27 mouse cellular contexts compared by ENCODE assay signal in the genomic region with DNA sequence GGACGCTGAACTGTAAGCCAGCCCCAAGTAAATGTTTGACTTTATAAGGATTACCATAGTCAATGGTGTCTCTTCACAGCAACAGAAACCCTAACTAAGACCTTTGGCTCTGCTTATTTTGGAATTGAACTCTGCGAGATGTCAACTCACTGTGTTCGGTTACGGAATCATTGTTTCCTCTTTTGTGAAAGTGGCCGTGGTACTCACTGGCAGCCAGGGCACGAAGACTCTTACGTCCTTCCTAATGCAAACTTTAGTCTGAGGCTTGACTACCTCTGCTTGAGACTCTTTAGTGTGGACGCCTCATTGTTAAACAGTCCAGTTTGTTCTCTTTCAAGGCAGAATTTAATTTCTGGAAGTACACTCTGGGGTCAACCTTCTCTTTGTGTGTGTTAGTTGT. TPM values are rescaled to one million over a fixed set of nuclear protein-coding genes. Genes with fewer than 3 reads are reported as not detected.
"Had no signal": no experiment of that assay in that cellular context is flagged by ENCODE, and none has a peak within 500 bp of the region (broad histone marks: within the 10 kb centered on the region; RNA-seq: fewer than 3 reads in every experiment).

No protein-coding gene starts in this region.

- H3K9ac ChIP-seq: liver, embryonic 13.5 days; liver, embryonic 15.5 days; liver, postnatal 0 days; lung, embryonic 15.5 days; midbrain, embryonic 12.5 days; midbrain, embryonic 15.5 days; neural tube, embryonic 13.5 days; neural tube, embryonic 15.5 days had no signal

- H3K27me3 ChIP-seq: liver, embryonic 13.5 days; liver, embryonic 15.5 days; lung, embryonic 15.5 days; midbrain, embryonic 12.5 days; midbrain, embryonic 15.5 days; neural tube, embryonic 13.5 days; neural tube, embryonic 15.5 days had no signal

- H3K4me3 ChIP-seq: liver, embryonic 13.5 days; liver, embryonic 15.5 days; lung, embryonic 15.5 days; megakaryocyte, embryonic 14.5 days; midbrain, embryonic 12.5 days; midbrain, embryonic 15.5 days; myocyte; neural tube, embryonic 13.5 days; neural tube, embryonic 15.5 days had no signal

- ATAC-seq: liver, postnatal 0 days; lung, postnatal 0 days; midbrain, embryonic 15.5 days had no signal

- H3K36me3 ChIP-seq: liver, embryonic 13.5 days; liver, embryonic 15.5 days; lung, embryonic 15.5 days; midbrain, embryonic 12.5 days; midbrain, embryonic 15.5 days; neural tube, embryonic 13.5 days; neural tube, embryonic 15.5 days had no signal

- H3K27ac ChIP-seq: liver, embryonic 13.5 days; liver, embryonic 15.5 days; lung, embryonic 15.5 days; macrophage; midbrain, embryonic 12.5 days; midbrain, embryonic 15.5 days; neural tube, embryonic 13.5 days; neural tube, embryonic 15.5 days had no signal

- DNase-seq: liver, embryonic 13.5 days; liver, postnatal 0 days; lung, adult 2 months; lung, postnatal 14 days; lung, postnatal 36 days; retina, postnatal 1 day; right cerebral cortex, adult 18-20 months; right cerebral cortex, postnatal 25 days; right cerebral cortex, postnatal 4 days; spleen, adult 18-20 months; thymus, adult 18-20 months; thymus, postnatal 14 days; thymus, postnatal 36 days had no signal

- H3K4me1 ChIP-seq: lung, embryonic 15.5 days; midbrain, embryonic 12.5 days; midbrain, embryonic 15.5 days; neural tube, embryonic 13.5 days; neural tube, embryonic 15.5 days had no signal

- H3K9me3 ChIP-seq: liver, embryonic 13.5 days; liver, embryonic 15.5 days; lung, embryonic 15.5 days; midbrain, embryonic 12.5 days; midbrain, embryonic 15.5 days; neural tube, embryonic 13.5 days; neural tube, embryonic 15.5 days had no signal

- H3K4me2 ChIP-seq: liver, embryonic 13.5 days; liver, embryonic 15.5 days; lung, embryonic 15.5 days; midbrain, embryonic 12.5 days; midbrain, embryonic 15.5 days; neural tube, embryonic 13.5 days; neural tube, embryonic 15.5 days had no signal

RNA-seq across cellular contexts. Expression of a gene that starts 6.6 kb away (rescaled TPM):
- polyA plus RNA-seq: liver, embryonic 13.5 days; lung, embryonic 15.5 days; macrophage; stomach, embryonic 14.5 days; stomach, embryonic 16.5 days had no signal

RNA-seq across cellular contexts. Expression of a gene that starts 8.1 kb away (rescaled TPM):
- total RNA-seq: midbrain, postnatal 0 days had no signal
- polyA plus RNA-seq: midbrain, embryonic 12.5 days; midbrain, embryonic 15.5 days; midbrain, postnatal 0 days; myocyte; neural tube, embryonic 11.5 days; neural tube, embryonic 13.5 days; neural tube, embryonic 15.5 days; stomach, embryonic 14.5 days had no signal

RNA-seq across cellular contexts. Expression of a gene that starts 34.4 kb away (rescaled TPM):
- polyA plus RNA-seq: midbrain, embryonic 12.5 days had no signal
